Mouse (Mus musculus) ES-E14 (cell line): Measurements from ENCODE around the gene Shroom3.

ENCODE experiments used
- ZC3H11A ChIP-seq: IDR thresholded peaks from 2 replicates; pipeline ENCODE4 v1.6.1; 2012; ENCODE audit warnings: low read depth, mild to moderate bottlenecking, inconsistent platforms, low read length, borderline replicate concordance
- ZNF384 ChIP-seq: IDR thresholded peaks from 2 replicates; pipeline ENCODE4 v1.6.1; 2012; ENCODE audit warnings: low read depth, low read length, inconsistent platforms

DNA sequence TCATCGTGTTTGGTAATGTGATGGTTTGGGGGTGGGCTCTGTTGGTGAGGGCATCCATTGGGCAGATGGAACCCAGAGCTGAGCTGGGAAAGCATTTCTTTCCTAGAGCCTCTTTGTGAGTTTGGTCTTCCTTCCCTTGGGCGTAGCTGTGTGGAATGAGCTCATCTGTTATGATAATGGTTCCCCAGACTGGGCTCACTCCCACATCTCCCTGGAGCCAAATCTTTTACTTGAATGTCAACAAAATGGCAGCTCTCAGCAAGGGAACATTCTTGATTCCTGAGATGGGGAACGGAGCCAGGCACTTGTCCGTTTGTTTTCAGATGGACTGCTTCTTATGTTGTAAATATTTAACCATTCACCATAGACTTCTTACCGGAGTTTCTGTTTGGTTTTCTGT lies 158.2 kb downstream of the Shroom3 start:
- TF ChIP-seq ZNF384 (no peak), ZC3H11A (no peak)
